Mouse (Mus musculus): ENCODE measurements around the gene Ubqln1.

DNA sequence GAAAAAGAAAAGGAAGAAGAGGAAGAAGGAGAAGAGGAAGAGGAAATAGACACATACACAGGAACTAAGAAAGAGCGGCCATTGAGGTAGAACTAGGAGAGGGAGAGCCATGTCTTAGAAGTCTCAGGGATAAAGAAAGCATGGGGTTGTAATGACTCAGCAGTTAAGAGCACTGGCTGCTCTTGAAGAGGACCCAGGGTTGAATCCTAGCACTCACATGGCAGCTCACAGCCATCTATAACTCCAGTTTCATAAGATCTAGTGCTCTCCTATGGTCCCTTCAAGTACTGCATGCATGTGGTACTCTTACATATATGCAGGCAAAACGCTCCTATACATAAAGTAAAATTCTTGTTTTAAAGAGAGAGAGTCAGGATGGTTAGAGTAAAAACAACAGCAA lies 59.4 kb downstream of the Ubqln1 start:
- TF ChIP-seq CHD2 (IDR thresholded peaks at IDR 0.05; ENCODE audit: low read depth, low read length) (no peak), MAFK (IDR thresholded peaks at IDR 0.05; ENCODE audit: insufficient read depth, low read depth, low read length) (peak; percentile 56), ZNF384 (IDR thresholded peaks at IDR 0.05; ENCODE audit: low read depth, low read length) (no peak), ZC3H11A (IDR thresholded peaks at IDR 0.05; ENCODE audit: borderline replicate concordance, low read depth, low read length) (no peak), HCFC1 (IDR thresholded peaks at IDR 0.05; ENCODE audit: borderline replicate concordance, insufficient read depth, low read length) (no peak)

All from ES-E14 (cell line).